Mouse (Mus musculus) liver, embryonic 11.5 days (tissue): Measurements from ENCODE around the gene Smim24. TPM values are rescaled to one million over a fixed set of nuclear protein-coding genes. Genes with fewer than 3 reads are reported as not detected.

Experiments
- ATAC-seq: fragments of 200-750 bp; cut with Nextera tagmentation; replicated peaks from 2 replicates; pipeline ENCODE4 v1.8.0; 2017; ENCODE audit warnings: moderate number of reproducible peaks, mild to moderate bottlenecking, moderate TSS enrichment, moderate library complexity; ENCODE audit not compliant: low FRiP score
- DNase-seq: peaks from one replicate; pipeline ENCODE4 v3.0.0-alpha.2; 2017; ENCODE audit warnings: low spot score
- H3K27ac ChIP-seq: fragments of 300-500 bp; sonication (generic); 2 replicates; pipeline ENCODE4 v1.5.1; 2014; ENCODE audit warnings: mild to moderate bottlenecking, low read depth, low read length, control low read depth
- H3K27me3 ChIP-seq: fragments of 300-500 bp; sonication (generic); replicated peaks from 2 replicates; pipeline ENCODE4 v1.6.1; 2014; ENCODE audit warnings: low read length, mixed read lengths; ENCODE audit not compliant: control insufficient read depth, insufficient read depth
- H3K36me3 ChIP-seq: fragments of 300-500 bp; sonication (generic); 2 replicates; pipeline ENCODE4 v1.6.1; 2014; ENCODE audit warnings: mild to moderate bottlenecking, low read length, moderate library complexity, mixed read lengths; ENCODE audit not compliant: control insufficient read depth, insufficient read depth
- H3K4me1 ChIP-seq: fragments of 300-500 bp; sonication (generic); replicated peaks from 2 replicates; pipeline ENCODE4 v1.6.1; 2014; ENCODE audit warnings: low read length, mixed read lengths; ENCODE audit not compliant: control insufficient read depth, insufficient read depth
- H3K4me2 ChIP-seq: fragments of 300-500 bp; sonication (generic); 2 replicates; pipeline ENCODE4 v1.6.1; 2014; ENCODE audit warnings: mild to moderate bottlenecking, control low read depth, moderate library complexity
- H3K4me3 ChIP-seq: fragments of 300-500 bp; sonication (generic); 2 replicates; pipeline ENCODE4 v1.5.1; 2014; ENCODE audit warnings: low read depth, low read length, control low read depth
- H3K9ac ChIP-seq: fragments of 300-500 bp; sonication (generic); 2 replicates; pipeline ENCODE4 v1.6.1; 2014; ENCODE audit warnings: low read depth, low read length, control low read depth
- H3K9me3 ChIP-seq: fragments of 300-500 bp; sonication (generic); 2 replicates; pipeline ENCODE4 v1.6.1; 2016; ENCODE audit warnings: low read length, inconsistent platforms, mixed read lengths; ENCODE audit not compliant: control insufficient read depth
- WGBS: fragments of 180-500 bp; shearing (Covaris S2); extraction: QIAGEN DNeasy Blood & Tissue Kit; methylation state at CpG from one replicate; pipeline ENCODE4 v1.1.7; 2014; 5-methylcytosine and 5-hydroxymethylcytosine counted together
- polyA plus RNA-seq: library from polyadenylated mRNA; unstranded; fragments of >200 nt; fragmentation: Nextera tagmentation; extraction: Ambion mirVana; gene quantifications from 2 replicates; pipeline ENCODE4 v1.2.1, GENCODE M21; 2014

The Smim24 gene
- polyA plus RNA-seq, 1 experiment from 2014 or later, result 4.5 TPM

- H3K27ac ChIP-seq, result no peak overlapping the region
- ATAC-seq (no peak; the same call in 1 of the 2 replicates), DNase-seq (no peak)
- H3K4me3 ChIP-seq, result no peak overlapping the region
- peaks cover 18% of the 10 kb centered on the region for H3K27me3 ChIP-seq
- no peak overlapping the region for H3K9ac ChIP-seq
- no peaks in the 10 kb centered on the region for H3K36me3 ChIP-seq
- WGBS, result 83% methylated on average over 10 of the region's 10 CpGs
- peaks cover 37% of the 10 kb centered on the region for H3K4me1 ChIP-seq
- H3K4me2 ChIP-seq, result no peak overlapping the region
- H3K9me3 ChIP-seq, result no peaks in the 10 kb centered on the region
Measured at GRCm38 (mm10) chr10:81419111-81419928, 26.5 kb downstream of the Smim24 start.

GRCm38 (mm10) chr10:81420191-81420767 is 27.4 kb downstream of the Smim24 start:
- Histone ChIP-seq H3K27me3 (peaks cover 27% of the 10 kb centered on the region), H3K9ac (no peak overlapping the region), H3K4me2 (no peak overlapping the region), H3K9me3 (no peaks in the 10 kb centered on the region), H3K4me1 (peaks cover 29% of the 10 kb centered on the region), H3K27ac (no peak overlapping the region), H3K36me3 (no peaks in the 10 kb centered on the region), H3K4me3 (no peak overlapping the region)
- no peak for ATAC-seq
- 80% methylated on average over 40 of the region's 40 CpGs for WGBS
- no peak for DNase-seq

DNA sequence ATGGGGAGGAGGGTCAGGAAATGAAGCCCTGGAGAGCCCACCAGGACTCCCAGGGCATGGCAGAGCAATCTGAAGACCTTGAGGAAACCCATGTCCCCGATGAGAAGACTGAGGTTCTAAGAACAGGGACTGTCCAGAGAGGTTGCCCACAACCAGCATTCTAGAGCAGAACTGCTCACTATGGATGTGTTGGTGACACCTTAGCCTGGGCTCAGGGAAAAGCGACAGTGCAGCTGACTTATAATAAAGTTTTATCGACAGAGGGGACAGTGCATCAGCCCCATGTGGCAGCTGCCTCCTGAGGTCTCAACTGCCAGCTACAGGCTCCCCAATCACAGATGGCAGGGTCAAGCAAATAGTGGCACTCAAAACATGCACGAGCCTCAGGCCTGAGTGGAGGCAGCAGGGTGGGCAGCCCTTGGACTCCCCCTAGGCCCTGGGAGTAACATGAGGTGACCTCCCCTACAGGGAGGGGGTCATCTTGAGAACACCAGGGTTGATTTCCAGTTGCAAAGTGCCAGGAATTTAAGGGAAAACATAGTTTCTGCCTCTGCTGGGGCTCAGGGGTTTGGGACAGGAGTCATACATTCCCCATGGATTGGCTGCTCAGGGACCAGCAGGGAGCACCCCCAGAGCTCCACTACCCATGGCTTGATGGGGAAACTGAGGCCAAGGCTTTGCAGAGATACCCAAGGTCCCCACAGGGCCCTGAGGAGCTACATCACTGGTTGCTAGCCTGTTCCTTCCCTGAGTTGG is 28.4 kb downstream of the Smim24 start:
- Histone ChIP-seq H3K9ac (no peak overlapping the region), H3K4me3 (no peak overlapping the region), H3K27me3 (peaks cover 37% of the 10 kb centered on the region), H3K36me3 (no peaks in the 10 kb centered on the region), H3K4me2 (no peak overlapping the region), H3K4me1 (peaks cover 29% of the 10 kb centered on the region), H3K9me3 (no peaks in the 10 kb centered on the region), H3K27ac (no peak overlapping the region; the same call in 1 of the 2 replicates)
- ATAC-seq (no peak), DNase-seq (no peak)
- WGBS, result 71% methylated on average over 4 of the region's 4 CpGs

- ATAC-seq, result no peak
- WGBS, result 70% methylated on average over 5 of the region's 5 CpGs
- Histone ChIP-seq H3K4me1 (peaks cover 29% of the 10 kb centered on the region), H3K36me3 (no peaks in the 10 kb centered on the region), H3K9ac (no peak overlapping the region), H3K4me3 (no peak overlapping the region), H3K4me2 (no peak overlapping the region), H3K9me3 (no peaks in the 10 kb centered on the region), H3K27ac (no peak overlapping the region), H3K27me3 (peaks cover 42% of the 10 kb centered on the region)
- DNase-seq, result no peak
Measured at GRCm38 (mm10) chr10:81421797-81422100, 28.9 kb downstream of the Smim24 start.

DNA sequence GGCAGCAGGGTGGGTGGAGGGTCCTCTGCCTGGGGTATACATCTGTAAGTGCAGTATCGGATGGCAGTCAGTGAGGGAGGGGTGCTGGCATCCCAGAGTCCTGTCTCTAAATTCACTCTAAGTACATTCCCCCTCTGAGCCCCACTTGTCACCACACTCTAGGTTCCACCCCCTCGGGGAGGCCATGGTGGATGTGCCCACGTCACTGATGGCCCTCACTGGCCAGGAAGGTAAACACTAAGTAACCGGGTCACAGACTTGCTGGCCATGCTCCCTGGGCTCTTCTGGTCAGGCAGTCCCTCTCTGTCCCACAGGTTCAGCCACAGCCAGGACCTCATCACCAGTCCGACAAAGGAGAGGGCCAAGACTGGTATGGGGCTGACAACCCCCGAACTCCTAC is 29.3 kb downstream of the Smim24 start:
- no peak overlapping the region; the same call in 1 of the 2 replicates for H3K9ac ChIP-seq
- H3K36me3 ChIP-seq, result no peaks in the 10 kb centered on the region
- no peak overlapping the region for H3K4me3 ChIP-seq
- ATAC-seq, result no peak
- peaks cover 25% of the 10 kb centered on the region for H3K4me1 ChIP-seq
- no peaks in the 10 kb centered on the region for H3K9me3 ChIP-seq
- no peak overlapping the region for H3K27ac ChIP-seq
- DNase-seq, result no peak
- 69% methylated on average over 6 of the region's 6 CpGs for WGBS
- H3K4me2 ChIP-seq, result no peak overlapping the region
- peaks cover 46% of the 10 kb centered on the region for H3K27me3 ChIP-seq

- no peak for DNase-seq
- H3K9me3 ChIP-seq, result no peaks in the 10 kb centered on the region
- H3K4me3 ChIP-seq, result no peak overlapping the region
- H3K9ac ChIP-seq, result no peak overlapping the region
- ATAC-seq, result no peak
- 76% methylated on average over 3 of the region's 3 CpGs for WGBS
- no peaks in the 10 kb centered on the region for H3K36me3 ChIP-seq
- no peak overlapping the region for H3K27ac ChIP-seq
- peaks cover 19% of the 10 kb centered on the region for H3K4me1 ChIP-seq
- H3K27me3 ChIP-seq, result peaks cover 52% of the 10 kb centered on the region
- H3K4me2 ChIP-seq, result no peak overlapping the region
Measured at GRCm38 (mm10) chr10:81422661-81423217, 29.9 kb downstream of the Smim24 start.

- peaks cover 15% of the 10 kb centered on the region for H3K4me1 ChIP-seq
Measured at GRCm38 (mm10) chr10:81423476-81424245, 30.8 kb downstream of the Smim24 start.

More at GRCm38 (mm10) chr10:81423476-81424245, 30.8 kb downstream of the Smim24 start:
- WGBS, result 48% methylated on average over 4 of the region's 4 CpGs
- no peaks in the 10 kb centered on the region for H3K36me3 ChIP-seq
- ATAC-seq (no peak), DNase-seq (no peak)
- no peak overlapping the region for H3K9ac ChIP-seq
- no peak overlapping the region for H3K4me3 ChIP-seq
- H3K9me3 ChIP-seq, result no peaks in the 10 kb centered on the region
- H3K27ac ChIP-seq, result no peak overlapping the region
- H3K4me2 ChIP-seq, result no peak overlapping the region
- H3K27me3 ChIP-seq, result peaks cover 59% of the 10 kb centered on the region
